Mouse (Mus musculus) urinary bladder, adult 18-20 months (tissue): Measurements from ENCODE around the gene Ralbp1.

Experiments used
- DNase-seq, 2 experiments: peaks; one replicate each; pipeline ENCODE4 v3.0.0; 2022; ENCODE audit warnings: low spot score in 2 of 2, mixed read lengths in 2 of 2

Gene Ralbp1

DNA sequence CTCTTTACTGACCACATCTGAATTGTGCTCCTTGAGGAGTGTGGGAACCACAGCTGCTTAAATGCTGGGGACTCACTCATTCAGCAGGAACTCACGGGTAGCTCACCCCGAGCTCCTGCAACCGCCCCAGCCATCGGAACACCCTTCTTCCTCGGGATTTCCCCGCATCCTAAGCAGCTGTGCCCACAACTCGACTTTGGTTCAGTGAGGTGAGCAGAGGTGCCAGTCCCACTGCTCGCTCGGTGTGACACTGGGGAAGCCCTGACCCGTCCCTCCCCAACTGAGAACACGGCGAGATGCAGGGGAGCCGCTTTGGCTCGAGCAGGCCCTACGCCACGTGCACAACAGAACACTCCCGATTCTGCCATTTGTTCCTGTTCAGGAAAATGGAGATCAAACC lies 35.1 kb downstream of the Ralbp1 start:
- DNase-seq, result no peak

DNA sequence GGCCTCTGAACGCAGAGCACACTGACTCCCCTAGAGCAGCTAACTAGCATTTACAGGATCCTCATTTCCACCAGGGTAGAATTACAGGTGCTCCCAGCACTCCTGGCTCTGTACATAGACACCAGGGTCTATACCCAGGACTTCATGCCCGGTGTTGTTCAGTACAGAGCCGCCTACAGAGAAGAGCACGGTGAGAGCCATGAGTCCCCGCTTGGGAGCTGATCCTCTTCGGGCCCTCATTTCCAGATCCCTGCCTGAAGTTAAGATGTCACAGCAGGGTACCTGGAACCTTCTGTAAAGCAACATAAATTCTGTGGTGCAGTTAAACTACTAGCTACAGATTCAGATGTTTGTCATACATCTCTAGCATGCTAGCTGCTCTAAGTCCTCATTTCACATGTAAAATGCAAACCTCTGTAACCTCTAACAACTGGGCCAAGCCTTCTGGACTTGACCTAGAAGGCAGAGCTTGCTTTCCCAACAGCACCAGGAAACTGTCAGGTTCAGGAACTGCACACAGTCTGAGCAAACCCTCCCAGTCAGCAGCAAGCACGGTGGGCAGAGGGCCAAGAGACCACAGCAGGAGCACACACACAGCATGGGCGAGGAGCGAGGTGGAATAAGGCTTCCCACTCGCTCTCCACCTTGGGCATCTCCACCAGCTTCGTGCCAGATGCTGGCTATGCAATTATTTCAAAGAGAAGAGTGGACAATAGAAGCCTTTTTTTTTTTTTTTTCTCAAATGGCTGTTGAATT lies 37.7 kb downstream of the Ralbp1 start:
- DNase-seq, result no peak

- no peak for DNase-seq
Observed at GRCm38 (mm10) chr17:65845423-65845822, 40.2 kb downstream of the Ralbp1 start.

- DNase-seq, result no peak
Observed at GRCm38 (mm10) chr17:65842669-65843381, 42.8 kb downstream of the Ralbp1 start.

DNA sequence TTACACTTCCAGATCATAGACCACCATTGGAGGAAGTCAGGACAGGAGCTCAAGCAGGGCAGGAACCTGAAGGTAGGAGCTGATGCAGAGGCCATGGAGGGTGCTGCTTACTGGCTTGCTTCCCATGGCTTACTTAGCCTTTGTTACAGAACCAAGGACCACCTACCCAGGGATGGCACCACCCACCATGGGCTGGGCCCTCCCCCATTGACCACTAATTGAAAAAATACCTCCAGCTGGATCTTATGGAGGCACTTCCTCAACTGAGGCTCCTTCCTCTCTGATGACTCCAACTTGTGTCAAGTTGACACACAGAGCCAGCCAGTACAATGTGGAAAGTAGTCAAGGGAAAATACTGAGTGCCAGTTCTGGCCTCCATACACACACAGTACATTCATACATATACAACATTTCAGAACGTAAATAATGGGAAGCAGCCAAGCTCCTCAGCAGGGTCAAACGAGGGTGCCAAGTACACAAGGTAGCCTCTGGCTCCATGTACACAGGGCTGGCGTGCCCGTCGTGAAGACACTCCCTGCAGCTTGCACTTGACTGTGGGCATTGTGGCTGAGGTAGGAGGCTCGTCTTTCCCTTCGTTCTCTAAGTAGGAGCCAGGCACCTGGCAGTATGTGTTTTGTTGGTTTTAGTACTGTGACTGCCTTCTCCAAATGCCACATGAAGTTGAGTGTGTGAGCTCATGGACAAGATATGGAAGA lies 45.9 kb downstream of the Ralbp1 start:
- no peak for DNase-seq

DNA sequence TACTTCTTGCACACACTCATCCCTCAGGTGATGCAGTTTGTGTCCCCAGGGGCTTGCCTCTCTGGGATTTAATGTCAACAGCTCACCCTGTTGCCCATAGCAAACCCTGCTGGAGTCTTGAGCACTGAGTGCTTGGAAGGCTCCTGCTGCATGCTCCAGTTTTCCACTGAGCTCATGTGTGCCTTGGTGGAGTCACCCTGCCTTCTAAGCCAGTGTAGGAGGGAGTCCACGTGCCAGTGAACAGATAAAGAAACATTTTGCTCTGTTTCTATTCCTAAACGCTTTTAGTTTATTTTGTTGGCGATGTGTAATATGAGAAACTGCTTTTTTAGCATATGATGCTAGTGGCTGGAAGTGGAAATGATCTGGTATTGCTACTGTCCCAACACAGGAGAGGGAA lies 48.9 kb downstream of the Ralbp1 start:
- DNase-seq, result no peak

DNA sequence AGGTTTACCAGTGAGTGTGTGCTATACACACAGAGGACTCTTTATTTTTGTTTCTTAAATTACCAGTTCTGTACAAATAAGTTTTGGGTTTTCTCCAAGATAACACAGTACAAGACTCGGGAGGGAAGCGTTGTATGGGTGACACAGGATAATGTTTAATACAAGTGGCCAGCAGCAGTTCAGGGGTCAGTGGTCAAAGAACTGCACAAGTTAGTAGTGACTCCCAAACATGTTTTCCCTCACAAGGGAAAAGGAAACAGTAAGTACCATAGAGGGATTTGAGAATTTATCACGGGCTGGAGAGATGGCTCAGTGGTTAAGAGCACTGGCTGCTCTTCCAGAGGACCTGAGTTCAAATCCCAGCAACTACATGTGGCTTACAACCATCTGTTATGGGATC lies 51.7 kb downstream of the Ralbp1 start:
- no peak for DNase-seq

GRCm38 (mm10) chr17:65830216-65830863 lies 55.3 kb downstream of the Ralbp1 start:
- DNase-seq, result no peak

GRCm38 (mm10) chr17:65828951-65829350 lies 56.6 kb downstream of the Ralbp1 start:
- no peak for DNase-seq

- DNase-seq, result no peak
Observed at GRCm38 (mm10) chr17:65827904-65828303, 57.7 kb downstream of the Ralbp1 start.

- DNase-seq, result no peak
Observed at GRCm38 (mm10) chr17:65827119-65827840, 58.3 kb downstream of the Ralbp1 start.

DNA sequence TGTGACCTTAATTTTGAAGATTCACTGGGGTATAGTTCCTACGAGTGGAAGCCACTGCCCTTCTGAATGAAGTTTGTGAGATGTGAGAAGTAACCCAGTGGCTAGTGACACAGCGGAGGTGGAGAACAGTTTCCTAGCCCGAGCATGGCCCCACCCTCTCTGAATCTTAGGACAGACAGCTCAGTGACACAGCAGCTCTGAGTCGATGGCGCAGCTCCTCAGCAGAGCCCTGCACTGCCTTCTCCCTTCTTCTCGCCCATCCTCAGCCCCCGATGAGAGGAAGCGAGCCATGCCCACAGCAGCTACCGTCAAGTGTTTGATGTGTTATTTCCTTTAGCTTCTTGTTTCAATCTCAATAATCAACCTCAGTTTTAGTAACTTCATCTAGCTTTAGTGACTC lies 59.3 kb downstream of the Ralbp1 start:
- no peak for DNase-seq

- no peak for DNase-seq
Observed at GRCm38 (mm10) chr17:65824246-65824645, 61.4 kb downstream of the Ralbp1 start.

GRCm38 (mm10) chr17:65822423-65822822 lies 63.2 kb downstream of the Ralbp1 start:
- no peak for DNase-seq

DNA sequence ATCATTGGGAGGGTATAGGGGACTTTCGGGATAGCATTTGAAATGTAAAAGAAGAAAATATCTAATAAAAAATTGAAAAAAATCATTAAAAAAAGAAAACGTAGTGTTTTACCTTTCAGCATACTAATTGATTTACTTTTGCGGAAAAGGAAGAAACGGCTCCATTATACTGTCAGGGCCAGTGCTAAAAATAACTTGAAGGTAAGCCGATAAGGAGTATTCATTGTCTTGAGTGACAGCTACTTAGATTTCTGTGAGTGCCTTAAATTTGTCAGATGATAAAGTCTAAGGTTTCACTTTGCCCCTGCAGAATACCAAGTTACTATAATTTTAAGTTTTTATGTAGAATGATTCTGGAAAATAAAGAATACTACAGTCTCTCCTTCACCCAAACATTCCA lies 65.4 kb downstream of the Ralbp1 start:
- no peak for DNase-seq

DNA sequence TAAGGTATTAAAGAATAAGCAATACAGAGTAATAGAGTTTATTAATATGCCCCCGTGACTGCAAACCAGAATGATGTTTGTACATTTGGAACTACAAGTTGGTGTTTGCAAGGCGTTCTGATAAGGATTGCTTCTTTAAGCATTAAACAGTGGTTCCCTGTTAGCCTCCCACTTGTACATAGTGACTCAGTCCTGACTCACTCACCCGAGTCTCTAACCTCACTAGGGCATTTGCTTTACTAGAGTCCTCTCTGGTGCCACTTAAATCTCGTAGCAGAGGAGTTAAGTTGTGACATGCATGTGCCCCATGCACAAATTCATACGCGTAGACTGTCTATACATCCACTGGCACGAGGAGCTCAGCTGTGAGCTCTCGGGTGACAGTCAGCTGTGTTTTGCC lies 71.8 kb downstream of the Ralbp1 start:
- no peak for DNase-seq

GRCm38 (mm10) chr17:65811032-65811431 lies 74.6 kb downstream of the Ralbp1 start:
- peak in 1 of 2 experiments; percentile 66 for DNase-seq

DNA sequence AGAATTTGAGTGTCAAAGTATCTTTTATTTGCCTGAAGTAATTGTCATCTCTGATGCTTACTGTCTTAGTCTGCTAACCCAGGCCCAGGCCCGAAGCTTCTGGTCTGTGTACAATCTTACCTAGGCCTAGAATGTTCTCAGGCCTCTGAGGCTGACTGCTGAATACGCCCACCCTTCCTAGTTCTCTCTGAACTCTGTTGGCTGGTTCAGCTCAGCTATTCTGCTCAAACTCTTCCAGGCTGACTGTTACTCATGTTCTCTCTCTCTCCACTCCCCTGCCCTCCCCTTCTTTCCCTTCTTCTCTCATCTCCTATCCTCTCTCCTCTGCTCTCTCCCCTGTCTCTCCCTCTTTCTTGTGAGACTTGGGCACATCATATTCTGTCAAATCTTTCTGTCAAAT lies 79.2 kb downstream of the Ralbp1 start:
- DNase-seq, result no peak

- no peak for DNase-seq
Observed at GRCm38 (mm10) chr17:65805966-65806365, 79.6 kb downstream of the Ralbp1 start.

- DNase-seq, result no peak
Observed at GRCm38 (mm10) chr17:65802026-65802425, 83.6 kb downstream of the Ralbp1 start.

DNA sequence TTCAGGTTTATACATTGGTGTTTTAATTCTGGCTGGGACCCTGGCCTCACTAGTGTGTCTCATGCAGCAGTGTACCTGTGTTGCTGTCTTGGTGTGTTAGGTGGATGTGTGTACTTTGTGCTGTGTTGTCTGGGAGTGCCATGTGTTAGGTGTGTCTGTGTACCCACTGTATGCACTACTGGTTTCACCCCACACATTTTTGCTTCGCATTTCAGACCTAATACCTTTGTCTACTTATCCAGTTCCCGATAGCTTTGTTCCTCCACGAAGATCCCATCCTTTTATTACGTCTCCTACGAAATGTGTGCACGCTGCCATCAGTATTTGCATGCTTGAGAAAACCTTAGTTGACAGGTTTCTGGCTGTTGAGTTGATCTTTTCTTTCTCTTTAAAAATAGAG lies 85.1 kb downstream of the Ralbp1 start:
- DNase-seq, result no peak

DNA sequence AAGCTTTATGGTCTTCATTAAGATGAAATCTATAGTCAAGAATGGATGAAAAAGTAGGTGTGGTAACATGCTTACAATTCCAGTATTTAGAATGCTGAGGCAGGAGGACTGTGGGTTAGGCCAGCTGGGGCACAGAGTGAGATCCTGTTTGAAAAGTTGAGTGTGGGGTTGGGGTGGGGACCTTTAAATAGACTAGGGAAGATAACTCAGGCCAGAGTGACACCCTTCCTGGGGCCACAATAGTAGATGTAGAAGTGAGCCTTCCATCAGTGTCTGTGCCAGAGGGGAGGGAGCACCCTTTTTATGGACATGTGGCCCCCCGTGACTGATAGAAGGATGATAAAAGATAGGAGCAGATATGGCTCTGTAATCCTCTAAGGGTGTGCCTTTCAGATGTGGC lies 86.2 kb downstream of the Ralbp1 start:
- no peak for DNase-seq
